Mouse (Mus musculus): ENCODE results near the gene Bri3bp.

DNA sequence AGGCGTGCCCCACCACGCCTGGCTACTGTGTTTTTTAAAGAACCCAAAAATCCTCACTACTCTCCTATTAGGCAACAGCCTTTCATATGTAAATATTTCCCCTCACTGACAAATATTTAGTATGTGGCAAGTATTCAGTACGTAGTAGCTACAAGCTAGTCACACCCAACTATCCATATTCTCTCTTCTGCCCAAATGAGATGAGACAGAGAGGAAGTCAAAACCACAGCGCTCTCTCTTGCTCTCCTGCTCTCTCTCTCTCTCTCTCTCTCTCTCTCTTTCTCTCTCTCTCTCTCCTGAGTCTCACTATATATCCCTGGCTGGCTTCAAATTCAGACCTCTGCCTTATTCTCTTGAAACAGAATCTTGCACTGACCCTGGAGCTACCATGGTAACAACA lies 3.2 kb downstream of the Bri3bp start:
- TF ChIP-seq CTCF (conservative IDR thresholded peaks at IDR 0.05; ENCODE audit: low read length) (no peak), POU5F1 (IDR thresholded peaks at IDR 0.05; ENCODE audit: borderline replicate concordance, low read length) (no peak)
